Mouse (Mus musculus): ENCODE measurements around the gene Wee1. TPM values are rescaled to one million over a fixed set of nuclear protein-coding genes. Genes with fewer than 3 reads are reported as not detected.
"Not testable (repeated sequence)": the region's sequence is repeated elsewhere in the genome, so short reads cannot be mapped to it uniquely, and the experiment has no call there.

Gene Wee1
- polyA plus RNA-seq, 1 experiment, result 5.8 TPM

DNA sequence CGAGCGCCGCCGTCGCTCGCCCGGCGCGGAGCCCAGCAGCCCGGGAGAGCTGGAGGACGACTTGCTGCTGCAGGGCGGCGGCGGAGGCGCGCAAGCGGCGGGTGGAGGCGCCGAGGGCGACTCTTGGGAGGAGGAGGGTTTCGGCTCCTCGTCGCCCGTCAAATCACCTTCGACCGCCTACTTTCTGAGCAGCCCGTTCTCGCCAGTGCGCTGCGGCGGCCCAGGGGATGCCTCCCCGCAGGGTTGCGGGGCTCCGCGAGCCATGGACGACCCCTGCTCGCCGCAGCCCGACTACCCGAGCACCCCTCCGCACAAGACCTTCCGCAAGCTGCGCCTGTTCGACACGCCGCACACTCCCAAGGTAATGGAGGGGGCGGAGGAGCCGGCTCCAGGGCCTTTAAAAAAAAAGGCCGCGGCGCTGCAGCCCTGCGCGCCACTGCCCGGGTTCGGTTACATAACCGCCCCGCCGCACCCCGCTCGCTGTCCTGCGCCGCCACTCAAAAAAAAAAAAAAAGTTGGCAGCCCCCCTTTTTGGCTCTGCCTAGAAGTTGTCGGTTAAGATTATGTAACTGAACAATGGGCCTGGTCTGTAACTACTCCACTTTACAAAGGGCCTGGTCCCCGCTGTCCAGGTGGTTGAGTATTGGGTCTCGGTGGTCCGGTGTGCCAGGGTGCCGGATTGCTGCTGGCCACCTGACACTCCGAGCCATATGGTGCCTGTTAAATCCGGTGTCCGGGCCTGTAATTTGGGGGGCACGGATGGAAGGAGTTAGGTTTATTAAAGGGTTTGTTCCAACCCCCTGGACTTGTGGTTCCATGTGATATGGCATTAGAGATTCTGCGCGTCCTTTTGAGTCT lies 948 bp downstream of the Wee1 start:
- no peak for DNase-seq (ENCODE audit: low read depth)

GRCm38 (mm10) chr7:110123844-110124555 lies 2.2 kb downstream of the Wee1 start:
- DNase-seq (ENCODE audit: low read depth), result no peak

DNA sequence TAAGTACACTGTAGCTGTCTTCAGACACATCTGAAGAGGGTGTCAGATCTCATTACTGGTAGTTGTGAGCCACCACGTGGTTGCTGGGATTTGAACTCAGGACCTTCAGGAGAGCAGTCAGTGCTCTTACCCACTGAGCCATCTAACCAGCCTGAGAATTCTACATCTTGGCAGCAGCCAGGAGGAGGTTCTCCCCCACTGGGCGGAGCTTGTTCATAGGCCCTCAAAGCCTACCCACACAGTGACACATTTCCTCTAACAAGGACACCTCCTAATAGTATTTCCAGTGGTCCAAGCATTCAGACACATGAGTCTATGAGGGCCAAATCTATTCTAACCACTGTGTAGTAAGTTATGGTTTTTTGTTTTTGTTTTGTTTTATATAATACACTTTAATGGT lies 6.7 kb downstream of the Wee1 start:
- no peak for DNase-seq (ENCODE audit: low read depth)

DNA sequence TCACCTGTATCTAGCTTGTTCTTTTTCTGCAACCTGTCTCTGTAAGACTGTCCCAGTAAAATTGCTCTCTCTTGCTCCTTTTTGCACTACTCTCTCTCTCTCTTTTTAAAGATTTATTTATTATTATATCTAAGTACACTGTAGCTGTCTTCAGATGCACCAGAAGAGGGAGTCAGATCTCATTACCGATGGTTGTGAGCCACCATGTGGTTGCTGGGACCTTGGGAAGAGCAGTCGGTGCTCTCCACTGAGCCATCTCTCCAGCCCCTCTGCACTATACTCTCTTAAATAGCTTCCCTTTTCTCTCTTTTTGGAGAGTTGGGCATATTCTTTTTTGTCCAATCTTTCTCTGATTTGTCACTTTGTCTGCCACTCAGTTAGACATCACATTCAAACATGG lies 10.4 kb downstream of the Wee1 start:
- not testable (repeated sequence) for DNase-seq (ENCODE audit: low read depth)

DNA sequence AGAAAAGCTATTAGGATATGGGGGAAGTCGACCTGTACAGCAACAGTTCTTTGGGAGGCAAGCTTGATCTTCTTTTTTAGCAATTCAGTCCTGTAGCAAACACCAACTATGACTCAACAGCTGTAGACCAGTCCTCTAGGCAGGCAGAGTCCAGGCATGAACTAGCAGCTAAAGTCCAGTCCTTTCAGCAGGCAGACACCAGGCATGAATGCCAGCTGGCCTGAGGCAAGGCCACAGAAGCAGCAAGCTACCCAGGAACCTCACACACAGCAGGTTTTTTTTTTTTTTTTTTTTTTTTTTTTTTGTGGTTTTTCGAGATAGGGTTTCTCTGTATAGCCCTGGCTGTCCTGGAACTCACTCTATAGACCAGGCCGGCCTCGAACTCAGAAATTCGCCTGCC lies 12.1 kb downstream of the Wee1 start:
- no peak for DNase-seq (ENCODE audit: low read depth)

GRCm38 (mm10) chr7:110138538-110138937 lies 16.7 kb downstream of the Wee1 start:
- no peak for DNase-seq (ENCODE audit: low read depth)

- no peak for DNase-seq (ENCODE audit: low read depth)
Observed at GRCm38 (mm10) chr7:110143863-110144262, 22.0 kb downstream of the Wee1 start.

DNA sequence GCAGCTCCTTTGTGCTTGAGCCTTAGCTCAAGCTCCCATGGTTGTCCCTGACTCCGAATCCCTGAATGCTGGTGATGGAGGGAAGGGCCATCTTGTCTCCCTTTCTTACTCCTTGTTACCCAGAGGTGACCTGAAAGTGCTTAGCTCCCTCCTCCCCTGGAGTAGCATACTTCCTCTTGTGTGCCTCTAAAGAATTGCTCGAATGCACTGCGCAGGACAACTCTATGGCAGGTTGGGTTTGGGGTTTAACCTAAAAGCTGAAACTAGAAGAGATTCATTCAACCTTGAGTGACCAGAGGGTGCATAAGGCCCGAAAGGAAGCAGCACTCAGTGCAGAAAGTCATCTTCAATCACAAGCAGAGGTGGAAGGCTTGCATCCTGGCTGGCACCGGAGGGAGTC lies 31.0 kb downstream of the Wee1 start:
- no peak for DNase-seq (ENCODE audit: low read depth)

DNA sequence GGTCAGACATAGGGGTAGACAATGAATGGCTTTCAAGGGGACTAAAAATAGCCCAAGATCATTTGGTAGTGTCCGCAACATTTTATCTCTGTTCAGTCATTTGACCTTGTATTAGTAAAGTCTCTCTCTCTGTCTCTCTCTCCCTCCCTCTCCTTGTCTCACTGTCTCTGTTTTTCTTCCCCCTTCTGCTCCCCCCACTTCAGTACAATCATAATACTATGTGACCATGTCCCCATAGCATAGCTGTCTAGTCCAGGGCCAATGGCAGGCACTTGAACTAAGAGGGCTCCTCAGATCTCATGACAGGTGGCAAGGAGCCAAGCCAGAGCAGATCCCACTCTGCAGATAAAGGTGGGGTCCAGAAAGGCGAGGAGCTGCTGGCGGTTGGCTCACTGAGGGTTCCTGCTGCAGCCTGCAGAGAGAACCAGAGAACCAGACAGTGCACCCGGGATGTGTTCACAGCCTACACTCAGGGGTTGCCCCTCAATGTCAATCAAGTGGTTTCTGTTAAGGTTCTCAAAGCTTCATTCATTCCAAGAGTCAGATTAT lies 34.9 kb downstream of the Wee1 start:
- no peak for DNase-seq (ENCODE audit: low read depth)

- no peak for DNase-seq (ENCODE audit: low read depth)
Observed at GRCm38 (mm10) chr7:110157261-110157910, 35.5 kb downstream of the Wee1 start.

GRCm38 (mm10) chr7:110158073-110158472 lies 36.2 kb downstream of the Wee1 start:
- DNase-seq (ENCODE audit: low read depth), result no peak

DNA sequence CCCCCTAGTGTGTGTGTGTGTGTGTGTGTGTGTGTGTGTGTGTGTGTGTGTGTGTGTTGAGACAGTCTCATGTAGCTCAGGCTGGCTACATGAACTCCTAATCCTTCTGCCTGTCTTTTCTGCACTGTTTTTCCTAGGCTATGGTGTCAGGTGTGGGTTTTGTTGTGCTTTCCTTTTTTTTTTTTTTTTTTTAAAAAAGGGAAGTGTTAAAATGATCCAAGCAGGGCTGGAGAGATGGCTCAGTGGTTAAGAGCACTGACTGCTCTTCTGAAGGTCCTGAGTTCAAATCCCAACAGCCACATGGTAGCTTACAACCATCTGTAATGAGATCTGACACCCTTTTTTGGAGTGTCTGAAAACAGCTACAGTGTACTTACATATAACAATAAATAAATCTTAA lies 38.3 kb downstream of the Wee1 start:
- not testable (repeated sequence) for DNase-seq (ENCODE audit: low read depth)

GRCm38 (mm10) chr7:110160601-110161000 lies 38.8 kb downstream of the Wee1 start:
- no peak for DNase-seq (ENCODE audit: low read depth)

GRCm38 (mm10) chr7:110163024-110163423 lies 41.2 kb downstream of the Wee1 start:
- DNase-seq (ENCODE audit: low read depth), result no peak

GRCm38 (mm10) chr7:110164103-110164681 lies 42.3 kb downstream of the Wee1 start:
- peak; percentile 83 for DNase-seq (ENCODE audit: low read depth)

- DNase-seq (ENCODE audit: low read depth), result peak; percentile 62
Observed at GRCm38 (mm10) chr7:110164712-110165122, 42.9 kb downstream of the Wee1 start.

DNA sequence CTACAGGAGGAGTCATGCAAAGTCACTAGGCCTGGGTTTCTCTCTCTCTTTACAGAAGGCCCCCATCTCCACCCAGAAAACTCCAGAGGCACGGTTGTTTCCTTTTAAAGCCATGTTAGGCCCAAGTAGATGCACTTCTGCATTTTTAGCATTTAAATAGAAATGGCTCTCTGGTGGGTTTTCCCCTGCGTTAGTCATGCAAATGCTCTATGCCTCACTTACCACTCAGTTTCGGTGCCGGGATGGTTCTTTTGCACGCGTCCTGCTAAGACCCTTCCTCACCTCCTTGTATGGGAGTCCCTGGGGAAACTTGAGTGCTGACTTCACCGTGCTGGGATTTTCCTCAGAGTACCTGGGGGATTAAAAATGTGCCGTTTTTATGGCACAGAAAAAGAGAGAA lies 44.4 kb downstream of the Wee1 start:
- DNase-seq (ENCODE audit: low read depth), result no peak

- DNase-seq (ENCODE audit: low read depth), result no peak
Observed at GRCm38 (mm10) chr7:110179208-110179607, 57.4 kb downstream of the Wee1 start.

GRCm38 (mm10) chr7:110180613-110181012 lies 58.8 kb downstream of the Wee1 start:
- DNase-seq (ENCODE audit: low read depth), result no peak

DNA sequence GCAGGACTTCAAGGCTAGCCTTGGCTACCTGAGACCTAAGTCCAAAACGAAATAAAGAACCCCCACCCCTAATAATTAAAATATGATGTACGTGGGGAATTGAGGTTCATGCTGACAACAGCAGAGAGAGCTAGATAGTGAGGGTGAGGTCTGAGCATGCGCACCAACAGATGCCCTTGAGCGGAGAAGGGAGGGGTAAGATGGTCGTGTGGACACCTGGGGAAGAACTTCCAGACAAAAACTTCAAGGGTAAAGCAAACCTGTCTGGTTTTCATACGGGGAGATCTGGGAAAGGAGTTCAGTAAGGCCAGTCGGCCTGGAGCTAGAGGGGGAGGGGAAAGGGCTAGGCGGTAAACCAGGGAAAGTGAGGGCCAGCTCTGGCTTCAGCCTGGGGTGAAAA lies 59.6 kb downstream of the Wee1 start:
- no peak for DNase-seq (ENCODE audit: low read depth)

- no peak for DNase-seq (ENCODE audit: low read depth)
Observed at GRCm38 (mm10) chr7:110184608-110185007, 62.8 kb downstream of the Wee1 start.

DNA sequence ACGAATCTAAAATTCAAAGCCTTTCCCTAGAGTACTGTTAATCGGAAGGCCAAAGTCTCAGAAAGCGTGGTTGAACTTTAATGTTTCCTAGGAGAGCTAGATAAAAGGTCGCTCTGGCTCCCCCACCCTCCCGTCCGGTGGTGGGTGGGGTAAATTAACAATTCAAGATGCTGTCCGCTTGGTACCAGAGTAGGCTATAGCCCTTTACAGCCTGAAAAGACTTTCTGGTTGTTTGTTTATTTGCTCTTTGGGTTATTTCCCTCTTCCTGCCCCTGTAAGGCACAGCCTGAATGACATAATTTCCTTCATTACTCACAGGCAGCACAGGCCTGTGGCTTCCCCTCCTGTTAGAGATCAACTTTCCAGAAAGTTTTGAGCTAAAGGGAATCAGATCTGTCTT lies 68.1 kb downstream of the Wee1 start:
- DNase-seq (ENCODE audit: low read depth), result no peak

Data from gonadal fat pad, adult 2 months (tissue).